Mouse (Mus musculus): Measurements from ENCODE around the gene Ldhd.

Ldhd gene

DNA sequence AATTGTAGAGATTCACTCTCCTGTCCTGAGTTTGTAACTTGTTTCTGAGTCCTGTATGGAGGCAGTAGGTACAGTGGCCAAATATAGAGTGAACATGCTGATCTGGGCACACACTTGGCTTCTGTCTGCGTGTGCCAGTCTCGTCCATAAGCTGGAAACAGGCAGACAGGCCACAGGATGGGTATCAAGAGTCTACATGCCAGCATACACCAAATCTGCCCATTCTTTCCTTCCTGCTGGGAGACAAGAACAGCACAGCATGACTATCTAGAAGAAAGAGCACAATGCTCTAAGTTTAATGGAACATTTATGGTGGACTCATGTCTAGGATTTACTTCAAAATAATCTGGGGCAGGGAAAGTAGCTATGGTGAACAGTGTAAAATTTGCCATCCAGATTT is 35.2 kb downstream of the Ldhd start:
- no peak for DNase-seq (ENCODE audit: low read depth, low spot score)

DNA sequence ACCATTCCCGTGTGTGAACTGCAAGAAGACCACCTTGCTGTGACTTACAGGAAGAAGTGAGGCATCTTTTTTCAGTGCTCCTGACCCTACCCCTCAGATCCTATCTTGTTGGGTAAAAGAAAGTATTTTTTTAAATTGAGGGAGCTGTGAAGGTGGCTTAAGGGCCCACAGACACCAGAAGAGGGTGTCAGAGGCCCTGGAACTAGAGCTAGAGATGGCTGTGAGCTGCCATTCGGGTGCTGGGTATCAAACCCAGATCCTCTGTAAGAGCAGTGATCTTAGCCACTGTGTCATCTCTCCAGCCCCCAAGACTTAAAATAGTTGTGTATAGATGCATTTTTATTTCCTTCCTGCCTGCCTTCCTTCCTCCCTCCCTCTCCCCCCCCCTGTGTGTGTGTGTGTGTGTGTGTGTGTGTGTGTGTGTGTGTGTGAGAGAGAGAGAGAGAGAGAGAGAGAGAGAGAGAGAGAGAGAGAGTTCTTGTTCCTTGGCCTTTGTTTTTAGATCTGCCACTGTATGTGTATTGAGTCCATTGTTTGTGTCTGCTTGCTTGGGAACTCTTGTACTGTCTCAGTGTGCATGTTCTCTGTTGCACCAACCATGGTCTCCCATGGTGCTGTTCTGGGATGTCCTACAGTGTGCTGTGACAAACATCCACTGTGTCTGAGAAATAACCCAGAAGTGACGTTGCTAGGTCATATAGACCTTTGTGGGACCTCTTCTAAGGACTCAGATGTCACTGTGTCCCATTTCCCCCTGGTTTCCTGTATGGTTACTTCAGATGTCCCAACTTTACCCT is 35.9 kb downstream of the Ldhd start:
- DNase-seq (ENCODE audit: low read depth, low spot score) = no peak

DNA sequence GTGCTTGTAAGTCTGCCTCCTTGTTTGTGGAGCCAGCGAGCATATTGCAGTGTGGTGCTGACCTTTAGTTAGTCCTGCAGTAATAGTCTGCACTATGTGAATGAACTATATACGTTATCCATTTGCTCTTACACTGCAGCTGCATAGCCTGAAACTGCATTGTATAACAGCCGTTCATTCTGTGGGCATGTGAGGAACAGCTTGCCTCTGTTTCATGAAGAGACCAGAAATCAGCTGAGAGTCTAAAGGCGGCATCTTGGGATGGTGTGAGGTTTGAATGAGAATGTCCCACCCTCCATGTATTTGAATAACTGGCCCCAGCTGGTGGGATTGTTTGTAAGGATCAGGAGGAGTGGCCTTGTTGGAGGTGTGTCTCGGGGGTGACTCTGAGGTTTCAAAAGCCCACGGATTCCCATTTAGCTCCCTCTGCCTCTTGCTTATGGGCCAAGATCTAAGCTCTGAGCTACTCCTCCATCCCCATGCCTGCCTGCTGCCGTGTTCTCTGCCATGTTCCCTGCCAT is 37.7 kb downstream of the Ldhd start:
- no peak for DNase-seq (ENCODE audit: low read depth, low spot score)

DNA sequence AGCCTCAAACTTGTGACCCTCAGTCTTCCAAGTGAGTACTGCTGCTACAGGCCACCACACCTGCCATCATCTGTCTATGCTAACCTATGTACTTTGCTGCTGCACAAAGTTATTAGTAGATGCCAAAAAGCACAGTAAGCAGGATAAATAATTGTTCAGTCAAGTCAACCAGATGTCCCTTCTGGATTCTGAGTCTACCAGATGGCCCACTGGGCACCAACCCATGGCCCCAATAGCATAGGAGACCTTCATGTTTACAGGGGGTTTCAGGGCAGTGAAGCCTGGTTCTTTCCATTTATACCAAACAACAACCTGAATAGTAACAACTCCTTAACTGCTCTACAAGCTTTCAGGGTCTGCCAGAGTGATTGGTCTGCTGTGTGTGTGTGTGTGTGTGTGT is 39.0 kb downstream of the Ldhd start:
- DNase-seq (ENCODE audit: low read depth, low spot score) = no peak

DNA sequence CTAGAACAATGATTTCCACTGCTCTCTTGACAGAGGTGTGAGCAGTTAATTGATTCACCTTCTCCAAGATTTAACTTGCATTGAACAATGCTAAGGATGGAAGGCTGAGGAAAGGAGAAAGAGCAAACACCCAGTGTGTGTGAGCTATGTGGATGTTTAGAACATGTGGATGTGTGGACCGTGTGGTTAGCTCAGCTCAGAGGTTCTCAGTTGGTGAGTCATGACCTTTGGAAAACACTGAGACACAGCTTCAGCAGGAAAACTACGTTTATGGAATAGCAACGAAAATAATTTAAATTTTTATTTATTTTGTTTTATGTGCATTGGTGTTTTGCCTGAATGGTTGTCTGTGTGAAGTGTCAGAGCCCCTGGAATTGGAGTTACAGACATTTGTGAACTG is 40.0 kb downstream of the Ldhd start:
- DNase-seq (ENCODE audit: low read depth, low spot score) = no peak

DNA sequence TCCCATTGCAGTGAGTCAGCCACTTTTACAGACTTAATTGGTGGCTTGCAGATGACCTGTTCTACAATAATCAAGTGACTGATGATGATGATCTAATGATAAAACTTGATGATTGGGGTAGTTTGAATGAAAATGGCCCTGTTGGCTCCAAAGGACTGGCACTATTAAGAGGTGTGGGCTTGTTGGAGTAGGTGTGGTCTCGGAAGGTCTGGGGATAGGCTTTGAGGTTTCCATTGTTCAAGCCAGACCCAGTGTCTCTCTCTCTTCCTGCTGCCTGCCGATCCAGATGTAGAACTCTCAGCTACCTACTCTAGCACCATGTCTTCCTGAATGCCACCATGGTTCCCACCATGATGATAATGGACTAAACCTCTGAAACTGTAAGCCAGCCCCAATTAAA is 41.8 kb downstream of the Ldhd start:
- no peak for DNase-seq (ENCODE audit: low read depth, low spot score)

DNA sequence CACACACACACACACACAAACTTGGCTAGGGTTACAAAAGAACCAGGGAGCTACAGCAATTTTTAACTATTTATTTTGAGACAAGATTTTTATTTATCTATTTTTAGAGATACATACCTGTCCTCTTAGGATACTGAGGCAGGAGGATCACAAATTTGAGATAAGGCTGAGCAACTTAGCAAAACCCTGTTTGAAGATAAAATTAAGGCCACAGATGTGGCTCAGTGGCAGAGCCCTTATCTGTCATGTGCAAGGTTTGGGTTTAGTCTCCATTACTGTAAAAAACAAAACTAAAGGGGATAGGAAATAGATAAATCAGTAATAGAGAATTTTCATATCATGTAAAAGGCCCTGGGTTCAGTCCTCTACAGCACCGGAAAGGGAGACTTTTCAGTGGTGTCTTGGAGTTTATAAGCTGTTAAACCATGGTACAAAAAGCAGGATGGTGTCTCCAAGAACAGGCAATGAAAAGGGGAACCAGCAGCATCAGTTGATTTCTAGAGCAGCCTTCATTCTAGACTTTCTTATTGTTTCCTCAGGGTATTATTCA is 42.6 kb downstream of the Ldhd start:
- DNase-seq (ENCODE audit: low read depth, low spot score) = no peak

DNA sequence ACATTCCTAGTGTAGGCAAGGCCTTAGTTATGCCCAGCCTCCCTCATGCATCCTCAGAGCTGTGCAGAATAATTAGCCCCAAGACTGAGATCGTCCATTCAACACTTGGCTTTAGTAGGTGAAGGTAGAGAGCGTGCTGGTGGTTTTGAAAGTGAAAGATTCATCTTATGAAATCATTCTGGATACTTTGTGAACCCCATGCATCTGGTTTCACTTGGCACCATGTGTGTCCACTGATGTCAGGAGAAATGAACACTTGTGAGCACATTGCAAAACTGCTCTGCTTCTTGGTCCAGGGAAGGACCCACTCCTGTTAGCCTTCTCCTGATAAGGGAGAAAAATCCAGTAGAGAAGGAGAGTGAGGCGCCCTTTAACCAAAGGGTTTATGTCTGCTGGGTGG is 45.2 kb downstream of the Ldhd start:
- no peak for DNase-seq (ENCODE audit: low read depth, low spot score)

DNA sequence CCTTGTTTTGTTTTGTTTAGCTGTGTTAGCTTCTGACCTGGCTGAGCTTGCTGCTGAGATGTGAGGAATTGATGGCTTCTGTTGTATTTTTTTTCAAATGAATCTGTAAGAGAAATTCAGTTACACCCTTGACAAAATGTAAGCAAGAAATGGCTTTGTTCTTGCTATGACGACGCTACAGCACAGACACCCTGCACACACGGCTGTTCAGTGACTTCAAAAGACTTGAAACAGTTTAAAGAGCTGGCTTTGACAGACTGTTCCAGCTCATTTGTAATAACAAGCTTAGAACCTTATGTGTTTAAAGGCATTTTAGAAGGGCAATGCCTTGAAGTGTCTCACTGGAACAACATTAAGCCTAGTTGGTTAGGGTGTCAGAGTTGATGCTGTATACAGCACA is 47.8 kb downstream of the Ldhd start:
- DNase-seq (ENCODE audit: low read depth, low spot score) = no peak

DNA sequence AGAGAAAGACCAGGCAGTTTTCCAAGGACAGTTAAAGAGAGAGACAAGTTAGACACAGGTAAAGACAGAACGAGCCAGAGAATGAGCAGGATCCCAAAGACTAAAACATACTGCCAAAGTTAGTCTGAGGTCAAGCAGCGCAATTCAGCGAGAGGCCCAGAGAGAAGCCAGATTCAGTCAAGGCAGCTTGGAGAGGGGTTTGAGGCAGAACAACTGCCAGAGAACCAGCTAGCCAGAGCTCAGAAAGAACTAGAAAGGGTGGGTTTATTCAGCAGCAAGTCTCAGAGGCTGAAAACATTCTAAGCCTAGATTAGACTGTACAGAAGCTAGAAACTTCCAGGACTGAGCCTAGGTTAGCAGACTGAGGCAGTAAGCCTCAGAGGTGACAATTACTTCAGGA is 49.9 kb downstream of the Ldhd start:
- no peak for DNase-seq (ENCODE audit: low read depth, low spot score)

DNA sequence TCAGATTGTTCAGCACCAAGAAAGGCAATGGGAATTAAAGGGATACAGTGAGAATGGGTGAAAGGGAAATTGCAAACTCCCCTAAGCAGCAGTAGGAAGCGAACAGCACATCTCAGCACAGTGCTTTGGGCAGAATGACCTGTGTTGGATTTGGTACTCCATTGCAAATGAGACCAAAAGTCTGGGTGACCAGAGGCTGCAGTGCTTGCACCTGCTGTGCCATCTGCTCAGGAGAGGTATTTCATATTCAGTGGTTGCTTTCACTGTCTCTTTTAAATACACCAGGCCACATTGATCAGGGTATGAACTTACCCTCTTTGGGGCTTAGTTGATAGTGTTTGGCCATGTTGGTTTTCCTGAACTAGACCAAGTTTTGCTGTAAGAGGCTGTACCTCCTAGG is 50.9 kb downstream of the Ldhd start:
- DNase-seq (ENCODE audit: low read depth, low spot score) = no peak

DNA sequence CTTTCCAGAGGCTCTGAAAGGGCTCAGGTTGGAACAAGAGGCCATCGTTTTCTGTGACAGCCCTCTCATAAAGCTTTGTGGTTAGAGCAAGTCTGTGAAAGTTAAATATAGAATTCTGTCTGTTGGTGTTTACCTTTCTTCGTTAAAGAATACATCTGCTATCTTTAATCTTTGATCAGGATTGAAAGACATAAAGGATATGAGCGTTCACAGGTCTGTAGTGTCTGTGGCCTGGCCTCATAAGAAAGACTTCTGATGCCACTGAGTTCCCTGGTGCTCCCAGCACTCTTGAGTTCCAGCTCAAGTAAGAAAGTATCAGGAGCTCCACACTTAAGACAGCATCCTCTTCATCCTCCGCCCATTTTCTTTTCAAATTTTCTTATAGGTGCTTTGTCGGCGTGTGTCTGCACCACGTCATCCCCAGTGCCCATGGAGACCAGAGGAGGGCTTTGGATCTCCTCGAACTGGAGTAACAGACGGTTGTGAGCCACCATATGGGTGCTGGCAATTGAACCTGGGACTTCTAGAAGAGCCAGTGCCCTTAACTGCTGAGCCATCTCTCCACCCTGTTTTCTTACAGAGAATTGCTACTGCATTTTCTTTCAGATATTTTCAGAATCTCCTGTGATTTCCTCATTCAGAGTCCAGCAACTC is 52.2 kb downstream of the Ldhd start:
- no peak for DNase-seq (ENCODE audit: low read depth, low spot score)

DNA sequence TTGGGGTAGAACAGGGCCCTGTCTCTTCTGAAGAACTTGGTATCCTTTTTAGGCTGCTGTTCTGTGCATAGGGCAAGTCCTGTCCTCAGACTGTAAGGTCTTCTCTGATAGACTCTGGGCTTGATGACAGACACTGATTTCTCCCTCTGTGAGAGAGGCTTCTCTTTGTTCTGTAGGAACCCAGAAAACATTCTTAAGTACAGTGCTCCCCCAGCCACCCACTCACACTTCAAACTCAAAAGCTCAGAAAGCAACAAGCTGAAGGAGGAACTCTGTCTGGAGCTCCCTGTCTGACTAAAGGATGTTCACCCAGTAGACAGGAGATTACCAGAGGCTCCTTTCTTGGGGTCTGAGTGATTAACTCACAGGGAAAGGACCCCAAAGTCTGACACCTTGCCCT is 53.7 kb downstream of the Ldhd start:
- DNase-seq (ENCODE audit: low read depth, low spot score) = no peak

DNA sequence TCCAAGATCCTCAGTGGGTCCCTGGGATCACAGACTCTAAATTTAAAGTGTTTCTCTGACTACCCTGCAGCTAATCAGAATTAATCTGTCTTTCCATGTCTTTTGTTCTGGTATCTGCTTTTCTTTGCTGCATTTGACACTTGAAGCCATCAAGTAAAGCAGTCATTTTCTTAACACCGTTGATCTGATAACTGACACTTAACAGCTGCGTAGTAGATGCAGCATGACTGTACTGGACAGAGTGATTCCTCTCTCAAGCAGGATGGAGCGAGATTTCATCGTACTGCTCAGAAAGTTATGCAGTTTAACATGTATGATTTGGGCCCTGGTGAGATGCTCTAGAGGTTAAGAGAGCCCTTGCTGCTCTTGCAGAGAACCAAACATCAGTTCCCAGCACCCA is 54.7 kb downstream of the Ldhd start:
- DNase-seq (ENCODE audit: low read depth, low spot score) = no peak

DNA sequence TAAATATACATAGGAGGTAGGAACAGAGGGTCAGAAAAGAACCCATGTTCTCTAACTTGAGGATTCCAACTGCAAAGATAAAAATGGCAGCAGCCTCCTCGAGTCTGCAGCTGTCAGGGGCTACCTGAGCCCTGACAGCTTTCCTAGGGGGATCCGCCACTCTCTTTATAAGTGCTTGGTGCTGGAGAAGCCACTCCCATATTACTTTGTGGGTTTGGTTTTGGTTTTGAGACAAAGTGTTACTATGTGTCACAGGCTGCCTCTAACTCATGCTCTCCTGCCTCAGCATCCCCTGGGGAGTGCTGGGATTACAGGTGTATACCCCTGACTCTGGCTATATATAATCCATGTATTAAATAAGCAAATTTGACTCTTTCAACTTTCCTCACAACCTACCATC is 56.2 kb downstream of the Ldhd start:
- no peak for DNase-seq (ENCODE audit: low read depth, low spot score)
